Mouse (Mus musculus) erythroblast, embryonic 14.5 days (primary cell): Measurements from ENCODE around the gene Slc26a9. TPM values are rescaled to one million over a fixed set of nuclear protein-coding genes. Genes with fewer than 3 reads are reported as not detected.
"Not testable (repeated sequence)": the region's sequence is repeated elsewhere in the genome, so short reads cannot be mapped to it uniquely, and the experiment has no call there.

ENCODE experiments used
- H3K27me3 ChIP-seq: 2 replicates; pipeline ENCODE4 v1.6.1; 2012; ENCODE audit warnings: inconsistent platforms; ENCODE audit not compliant: control insufficient read depth
- H3K36me3 ChIP-seq: 2 replicates; pipeline ENCODE4 v1.6.1; 2012; ENCODE audit warnings: mild to moderate bottlenecking, inconsistent platforms; ENCODE audit not compliant: control insufficient read depth
- H3K4me1 ChIP-seq: 2 replicates; pipeline ENCODE4 v1.6.1; 2012; ENCODE audit warnings: inconsistent platforms; ENCODE audit not compliant: control insufficient read depth
- H3K4me3 ChIP-seq: replicated peaks from 2 replicates; pipeline ENCODE3; 2012; ENCODE audit warnings: moderate library complexity, mild to moderate bottlenecking, inconsistent platforms
- H3K9me3 ChIP-seq: 2 replicates; pipeline ENCODE4 v1.6.1; 2012; ENCODE audit warnings: low read length, inconsistent platforms, mixed read lengths; ENCODE audit not compliant: control insufficient read depth
- GATA1 ChIP-seq: IDR thresholded peaks from 2 replicates; pipeline ENCODE4 v1.6.1; 2012; ENCODE audit warnings: low read length, inconsistent platforms, mixed read lengths
- TAL1 ChIP-seq: IDR thresholded peaks from 3 replicates; pipeline ENCODE4 v1.6.1; 2012; ENCODE audit warnings: low read length, inconsistent platforms, mixed read lengths
- polyA plus RNA-seq: library from polyadenylated mRNA; stranded (reverse); fragments of >175 nt; gene quantifications from 2 replicates; pipeline ENCODE4 v1.2.3, GENCODE M21; 2012

Gene Slc26a9
- polyA plus RNA-seq, 1 experiment: not detected

DNA sequence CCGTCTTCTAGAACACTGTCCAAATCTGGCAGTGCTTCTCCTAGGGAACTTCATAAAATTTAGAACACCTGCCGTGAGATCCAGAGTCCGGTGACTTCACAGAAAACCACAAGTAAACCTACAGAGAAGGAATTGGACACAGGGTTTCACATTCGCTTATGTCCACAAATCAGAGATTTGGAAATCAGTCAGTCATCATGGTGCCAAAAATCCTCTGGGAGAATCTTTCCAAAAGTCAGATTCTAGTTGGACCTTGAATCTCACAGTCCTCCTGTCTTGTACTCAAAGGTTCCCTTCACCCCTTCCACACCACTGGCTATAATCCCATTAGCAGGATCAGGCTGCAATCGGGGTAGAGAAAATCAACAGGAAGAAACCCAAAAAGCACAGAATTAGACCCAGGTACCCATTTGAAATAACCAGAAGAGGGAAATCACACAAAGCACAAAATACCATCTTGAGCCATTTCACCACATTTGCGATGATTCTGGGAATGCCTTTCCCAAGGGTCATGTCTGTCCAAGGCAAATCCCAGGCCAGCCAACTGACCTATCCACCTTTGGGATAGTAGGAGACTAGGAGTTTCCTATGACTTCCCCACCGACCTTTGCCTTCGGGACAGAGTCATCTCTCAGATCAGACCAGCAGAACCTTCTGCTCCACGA lies 68.9 kb downstream of the Slc26a9 start:
- Histone ChIP-seq H3K27me3 (peaks cover 7% of the 10 kb centered on the region), H3K9me3 (no peaks in the 10 kb centered on the region), H3K36me3 (no peaks in the 10 kb centered on the region), H3K4me3 (no peak overlapping the region), H3K4me1 (no peaks in the 10 kb centered on the region)
- no peak for TF ChIP-seq GATA1

DNA sequence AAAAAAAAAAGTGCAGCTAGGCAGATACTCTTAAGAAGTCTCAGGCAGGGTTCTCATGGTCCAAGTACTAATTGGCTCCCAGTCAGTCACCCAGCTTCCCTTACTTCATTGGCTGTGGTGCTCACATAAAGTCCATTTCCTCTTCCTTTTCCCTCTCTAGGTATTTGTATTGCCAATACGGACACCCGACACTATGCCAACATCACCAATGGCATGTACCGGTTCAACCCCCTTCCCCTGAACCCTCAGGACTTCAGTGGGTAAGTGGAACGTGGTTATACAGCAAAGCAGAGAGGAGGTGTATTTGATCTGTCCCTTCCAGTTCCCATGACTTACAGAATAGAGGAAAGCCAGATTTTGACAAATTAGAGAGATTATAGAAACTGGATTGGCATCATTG lies 69.9 kb downstream of the Slc26a9 start:
- Histone ChIP-seq H3K27me3 (peaks cover 10% of the 10 kb centered on the region), H3K9me3 (no peaks in the 10 kb centered on the region), H3K4me1 (no peaks in the 10 kb centered on the region), H3K36me3 (no peaks in the 10 kb centered on the region), H3K4me3 (no peak overlapping the region)
- no peak for TF ChIP-seq GATA1
- TF ChIP-seq TAL1: no peak

DNA sequence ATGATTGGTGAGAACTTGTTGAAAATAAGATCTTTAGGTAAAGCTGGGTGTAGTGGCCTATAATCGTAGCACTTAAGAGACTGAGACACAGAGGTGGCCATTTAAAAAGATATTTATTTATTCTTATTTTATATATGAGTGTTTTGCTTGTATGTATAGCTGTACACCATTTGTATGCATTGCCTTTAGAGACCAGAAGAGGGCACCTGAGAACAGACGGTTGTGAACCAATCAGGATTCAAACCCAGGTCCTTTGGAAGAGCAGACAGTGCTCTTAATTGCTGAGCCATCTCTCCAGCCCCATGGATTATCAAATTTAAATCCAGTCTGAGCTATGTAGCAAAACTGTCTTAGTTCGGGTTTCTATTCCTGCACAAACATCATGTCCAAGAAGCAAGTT lies 70.4 kb downstream of the Slc26a9 start:
- Histone ChIP-seq H3K4me3 (no peak overlapping the region), H3K4me1 (no peaks in the 10 kb centered on the region), H3K27me3 (peaks cover 10% of the 10 kb centered on the region), H3K36me3 (no peaks in the 10 kb centered on the region), H3K9me3 (no peaks in the 10 kb centered on the region)
- no peak for TF ChIP-seq TAL1
- TF ChIP-seq GATA1: no peak

DNA sequence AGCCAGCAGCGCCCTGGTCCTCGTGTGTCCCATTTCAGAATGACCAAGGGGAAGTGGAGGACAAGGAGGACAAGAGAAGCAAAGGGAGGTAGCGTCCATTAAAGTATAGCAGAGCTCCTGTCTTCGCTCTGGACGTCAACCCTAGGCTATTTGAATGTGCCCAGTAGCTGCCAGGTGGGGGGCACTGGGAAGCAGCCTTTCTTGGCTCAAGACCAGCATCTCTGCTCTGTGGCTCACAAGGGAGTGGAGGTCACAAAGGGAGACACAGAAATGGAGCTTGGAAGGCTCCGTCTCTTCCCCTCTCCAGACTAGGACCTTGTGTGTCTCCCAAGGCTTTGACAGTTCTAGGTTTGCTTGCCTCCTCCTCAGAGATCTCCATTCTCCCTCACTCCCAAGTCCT lies 73.1 kb downstream of the Slc26a9 start:
- peaks cover 10% of the 10 kb centered on the region for H3K27me3 ChIP-seq
- H3K9me3 ChIP-seq: no peaks in the 10 kb centered on the region
- no peak overlapping the region for H3K4me3 ChIP-seq
- H3K4me1 ChIP-seq: no peaks in the 10 kb centered on the region
- H3K36me3 ChIP-seq: no peaks in the 10 kb centered on the region
- TF ChIP-seq TAL1 (no peak), GATA1 (no peak)

DNA sequence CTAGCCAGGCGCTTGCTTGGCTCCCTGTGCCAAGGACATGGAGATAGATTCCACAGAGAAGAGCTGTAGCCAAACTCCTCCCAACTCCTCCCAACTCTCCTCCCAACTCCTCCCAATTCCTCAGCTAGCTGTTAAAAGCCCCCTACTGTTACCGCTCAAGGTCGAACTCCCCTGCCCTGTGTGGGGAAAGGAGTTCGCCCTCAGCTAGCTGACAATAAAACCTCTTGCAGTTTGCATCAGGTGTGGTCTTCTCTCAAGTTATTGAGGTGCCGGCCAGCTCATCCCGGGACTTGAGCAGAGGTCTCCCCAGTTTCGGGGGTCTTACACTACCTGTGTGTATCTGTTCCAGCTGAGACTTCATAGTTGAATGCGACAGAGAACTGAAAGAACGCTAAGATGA lies 76.5 kb downstream of the Slc26a9 start:
- H3K4me1 ChIP-seq, H3K4me3 ChIP-seq, H3K9me3 ChIP-seq, H3K36me3 ChIP-seq: not testable (repeated sequence)
- H3K27me3 ChIP-seq: peaks cover 10% of the 10 kb centered on the region

DNA sequence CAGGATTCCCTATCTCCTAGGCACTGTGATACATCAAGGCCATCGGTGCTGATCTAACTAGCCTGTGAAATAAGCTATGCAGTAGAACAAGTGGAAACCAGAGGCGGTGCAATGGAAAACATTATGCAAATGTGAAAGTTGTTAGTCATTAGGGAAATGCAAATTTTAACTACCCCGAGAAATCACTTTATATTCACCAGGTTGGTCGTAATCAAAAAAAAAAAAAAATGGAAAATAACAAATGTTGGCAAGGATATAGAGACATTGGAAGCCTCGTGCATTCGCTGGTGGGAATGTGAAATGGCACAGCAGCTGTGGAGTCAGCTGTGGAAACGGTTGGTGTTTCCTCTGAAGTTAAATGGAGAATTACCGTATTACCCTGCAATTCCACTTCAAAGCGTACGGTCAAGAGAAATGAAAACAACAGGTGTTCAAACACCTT lies 77.1 kb downstream of the Slc26a9 start:
- Histone ChIP-seq H3K9me3 (no peaks in the 10 kb centered on the region), H3K27me3 (peaks cover 10% of the 10 kb centered on the region), H3K4me3 (no peak overlapping the region), H3K36me3 (no peaks in the 10 kb centered on the region), H3K4me1 (no peaks in the 10 kb centered on the region)
- TF ChIP-seq TAL1 (no peak), GATA1 (no peak)

Other genes with a start within 250 kb of the Slc26a9 start
- 0.37 and 0.38 TPM in 2 replicates for gene Srgap2, start 216.7 kb upstream of the Slc26a9 start, polyA plus RNA-seq
- gene Fam72a, start 216.1 kb upstream of the Slc26a9 start, polyA plus RNA-seq: 0.11 and 0.15 TPM in 2 replicates
- not detected in 2 replicates for gene Avpr1b, start 144.8 kb upstream of the Slc26a9 start, polyA plus RNA-seq
- gene Ctse, start 105.7 kb upstream of the Slc26a9 start, polyA plus RNA-seq: 13.6 and 33.2 TPM in 2 replicates
- not detected in 2 replicates for gene Rab7b, start 55.3 kb upstream of the Slc26a9 start, polyA plus RNA-seq
- not detected in 2 replicates for gene Pm20d1, start 53.4 kb downstream of the Slc26a9 start, polyA plus RNA-seq
- 0.06 and 0.17 TPM in 2 replicates for gene Slc41a1, start 83.5 kb downstream of the Slc26a9 start, polyA plus RNA-seq
- gene Rab29, start 123.2 kb downstream of the Slc26a9 start, polyA plus RNA-seq: 0.15 and 0.17 TPM in 2 replicates
- 1.1 and 1.3 TPM in 2 replicates for gene Nucks1, start 166.5 kb downstream of the Slc26a9 start, polyA plus RNA-seq
- 0.02 and 0.03 TPM in 2 replicates for gene Slc45a3, start 218.9 kb downstream of the Slc26a9 start, polyA plus RNA-seq